Mouse (Mus musculus): ENCODE measurements at regions not wholly inside any gene's neighbourhood (a gene's known extent, or its start where the extent isn't known, plus 50 kb on each side); places are given as distances from the start of the nearest gene placed in this dataset.
"Not testable (repeated sequence)": the region's sequence is repeated elsewhere in the genome, so short reads cannot be mapped to it uniquely, and the experiment has no call there.

- no peak overlapping the region for H3K27ac ChIP-seq
- H3K4me2 ChIP-seq = no peak overlapping the region
- WGBS = 85% methylated on average over 3 of the region's 3 CpGs
- no peak overlapping the region for H3K4me3 ChIP-seq
- no peak overlapping the region for H3K9ac ChIP-seq
- no peaks in the 10 kb centered on the region for H3K4me1 ChIP-seq
- H3K36me3 ChIP-seq (ENCODE audit: poor library complexity, severe bottlenecking) = no peaks in the 10 kb centered on the region
- no peaks in the 10 kb centered on the region for H3K9me3 ChIP-seq (replicated peaks)
- ATAC-seq = no peak
- no peaks in the 10 kb centered on the region for H3K27me3 ChIP-seq
Observed at GRCm38 (mm10) chr17:4884761-4885160, 109.4 kb upstream of the Arid1b start.

GRCm38 (mm10) chr17:4887331-4887730 is 106.8 kb upstream of the Arid1b start:
- H3K4me1 ChIP-seq = not testable (repeated sequence)

GRCm38 (mm10) chr17:4889577-4889976 is 104.6 kb upstream of the Arid1b start:
- H3K27ac ChIP-seq = no peak overlapping the region
- 0 out of 2 replicates have a peak, but pooled peaks cover 3% of the 10 kb centered on the region for H3K9me3 ChIP-seq (replicated peaks)
- 70% methylated on average over 2 of the region's 2 CpGs for WGBS
- no peak overlapping the region for H3K4me3 ChIP-seq
- no peak for ATAC-seq
- no peak overlapping the region for H3K4me2 ChIP-seq
- no peaks in the 10 kb centered on the region for H3K27me3 ChIP-seq
- no peaks in the 10 kb centered on the region for H3K4me1 ChIP-seq
- no peak overlapping the region for H3K9ac ChIP-seq
- no peaks in the 10 kb centered on the region for H3K36me3 ChIP-seq (ENCODE audit: poor library complexity, severe bottlenecking)

More at GRCm38 (mm10) chr17:4887331-4887730, 106.8 kb upstream of the Arid1b start:
- ATAC-seq; H3K4me3 ChIP-seq; H3K4me2 ChIP-seq; H3K9me3 ChIP-seq (replicated peaks); H3K36me3 ChIP-seq (ENCODE audit: poor library complexity, severe bottlenecking); H3K27me3 ChIP-seq; H3K9ac ChIP-seq; H3K27ac ChIP-seq: not testable (repeated sequence)
- 91% methylated on average over 12 of the region's 12 CpGs for WGBS

- Histone ChIP-seq H3K36me3 (ENCODE audit: poor library complexity, severe bottlenecking) (no peaks in the 10 kb centered on the region), H3K27me3 (no peaks in the 10 kb centered on the region), H3K4me1 (no peaks in the 10 kb centered on the region), H3K9ac (no peak overlapping the region), H3K9me3 (replicated peaks) (0 out of 2 replicates have a peak, but pooled peaks cover 3% of the 10 kb centered on the region), H3K4me3 (no peak overlapping the region), H3K4me2 (no peak overlapping the region), H3K27ac (no peak overlapping the region)
- no peak for ATAC-seq
- WGBS = 88% methylated on average over 1 of the region's 1 CpGs
Observed at GRCm38 (mm10) chr17:4890131-4890530, 104.0 kb upstream of the Arid1b start.

- no peak for ATAC-seq
- 91% methylated on average over 8 of the region's 8 CpGs for WGBS
- no peak overlapping the region for H3K4me2 ChIP-seq
Observed at GRCm38 (mm10) chr17:4891576-4891975, 102.6 kb upstream of the Arid1b start.

GRCm38 (mm10) chr17:4894756-4895330 is 99.3 kb upstream of the Arid1b start:
- H3K9me3 ChIP-seq (replicated peaks); H3K9ac ChIP-seq; H3K36me3 ChIP-seq (ENCODE audit: poor library complexity, severe bottlenecking); H3K4me1 ChIP-seq; H3K4me3 ChIP-seq; H3K27ac ChIP-seq; H3K4me2 ChIP-seq; H3K27me3 ChIP-seq; ATAC-seq: not testable (repeated sequence)
- WGBS = 89% methylated on average over 10 of the region's 10 CpGs

More at GRCm38 (mm10) chr17:4891576-4891975, 102.6 kb upstream of the Arid1b start:
- Histone ChIP-seq H3K4me1 (no peaks in the 10 kb centered on the region), H3K36me3 (ENCODE audit: poor library complexity, severe bottlenecking) (no peaks in the 10 kb centered on the region), H3K4me3 (no peak overlapping the region), H3K9me3 (replicated peaks) (0 out of 2 replicates have a peak, but pooled peaks cover 3% of the 10 kb centered on the region), H3K27me3 (no peaks in the 10 kb centered on the region), H3K9ac (no peak overlapping the region), H3K27ac (no peak overlapping the region)

GRCm38 (mm10) chr17:4903129-4903528 is 91.0 kb upstream of the Arid1b start:
- no peaks in the 10 kb centered on the region for H3K27me3 ChIP-seq
- H3K9me3 ChIP-seq (replicated peaks) = no peaks in the 10 kb centered on the region
- H3K36me3 ChIP-seq (ENCODE audit: poor library complexity, severe bottlenecking) = no peaks in the 10 kb centered on the region
- H3K4me2 ChIP-seq = no peak overlapping the region
- no peak overlapping the region for H3K4me3 ChIP-seq
- H3K4me1 ChIP-seq = peaks cover 9% of the 10 kb centered on the region
- 90% methylated on average over 3 of the region's 3 CpGs for WGBS
- no peak overlapping the region for H3K9ac ChIP-seq
- H3K27ac ChIP-seq = no peak overlapping the region
- ATAC-seq = no peak

GRCm38 (mm10) chr17:4906504-4906903 is 87.6 kb upstream of the Arid1b start:
- no peak for ATAC-seq
- Histone ChIP-seq H3K9me3 (replicated peaks) (no peaks in the 10 kb centered on the region), H3K9ac (no peak overlapping the region), H3K4me1 (peaks cover 13% of the 10 kb centered on the region), H3K4me2 (peak overlapping the region; percentile 67), H3K36me3 (ENCODE audit: poor library complexity, severe bottlenecking) (no peaks in the 10 kb centered on the region), H3K27ac (peak overlapping the region; percentile 97), H3K4me3 (no peak overlapping the region), H3K27me3 (no peaks in the 10 kb centered on the region)
- 17% methylated on average over 3 of the region's 3 CpGs for WGBS

GRCm38 (mm10) chr17:4907181-4907752 is 86.9 kb upstream of the Arid1b start:
- Histone ChIP-seq H3K27me3 (no peaks in the 10 kb centered on the region), H3K4me1 (peaks cover 13% of the 10 kb centered on the region), H3K9ac (peak overlapping the region; percentile 58), H3K27ac (peak overlapping the region; percentile 97), H3K4me3 (peak overlapping the region; percentile 45), H3K36me3 (ENCODE audit: poor library complexity, severe bottlenecking) (no peaks in the 10 kb centered on the region), H3K4me2 (peak overlapping the region; percentile 67), H3K9me3 (replicated peaks) (no peaks in the 10 kb centered on the region)
- under 1% methylated on average over 13 of the region's 14 CpGs for WGBS
- ATAC-seq = peak; percentile 73

GRCm38 (mm10) chr17:4907841-4908571 is 86.1 kb upstream of the Arid1b start:
- peak; percentile 95 for ATAC-seq
- Histone ChIP-seq H3K4me1 (peaks cover 13% of the 10 kb centered on the region), H3K36me3 (ENCODE audit: poor library complexity, severe bottlenecking) (no peaks in the 10 kb centered on the region), H3K9ac (peak overlapping the region; percentile 69), H3K27me3 (no peaks in the 10 kb centered on the region), H3K27ac (peak overlapping the region; percentile 97), H3K4me2 (peak overlapping the region; percentile 67), H3K4me3 (peak overlapping the region; percentile 45), H3K9me3 (replicated peaks) (no peaks in the 10 kb centered on the region)
- under 1% methylated on average over 82 of the region's 85 CpGs for WGBS

GRCm38 (mm10) chr17:4908572-4908965 is 85.6 kb upstream of the Arid1b start:
- Histone ChIP-seq H3K27me3 (no peaks in the 10 kb centered on the region), H3K4me1 (peaks cover 13% of the 10 kb centered on the region), H3K27ac (peak overlapping the region; percentile 97), H3K36me3 (ENCODE audit: poor library complexity, severe bottlenecking) (no peaks in the 10 kb centered on the region), H3K9ac (peak overlapping the region; percentile 69), H3K4me3 (peak overlapping the region; percentile 45), H3K9me3 (replicated peaks) (no peaks in the 10 kb centered on the region), H3K4me2 (peak overlapping the region; percentile 67)
- WGBS = 1% methylated on average over 17 of the region's 17 CpGs
- ATAC-seq = peak; percentile 46

- Histone ChIP-seq H3K27ac (no peak overlapping the region), H3K27me3 (no peaks in the 10 kb centered on the region), H3K9me3 (replicated peaks) (no peaks in the 10 kb centered on the region), H3K36me3 (ENCODE audit: poor library complexity, severe bottlenecking) (no peaks in the 10 kb centered on the region), H3K4me1 (peaks cover 13% of the 10 kb centered on the region), H3K9ac (no peak overlapping the region), H3K4me2 (no peak overlapping the region), H3K4me3 (no peak overlapping the region)
- no peak for ATAC-seq
- WGBS = 85% methylated on average over 5 of the region's 5 CpGs
Observed at GRCm38 (mm10) chr17:4910182-4910581, 84.0 kb upstream of the Arid1b start.

Data from forebrain, embryonic 13.5 days (tissue).